Mouse (Mus musculus) yolk sac, embryonic 10.5 days (tissue): Measurements from ENCODE around the gene Olfr573-ps1.

ENCODE experiments used
- DNase-seq: peaks from one replicate; pipeline ENCODE4 v3.0.0-alpha.2; 2017; ENCODE audit warnings: low spot score

The Olfr573-ps1 gene

GRCm38 (mm10) chr7:102942475-102942874, at the start of gene Olfr573-ps1:
TSS of gene Olfr573-ps1 (minus strand) at chr7:102942575.
- DNase-seq, result no peak

GRCm38 (mm10) chr7:102989224-102989623, 46.8 kb upstream of the Olfr573-ps1 start, which contains the start of gene Olfr578:
TSS of gene Olfr578 (minus strand) at chr7:102989324.
- no peak for DNase-seq

- DNase-seq, result no peak
These were observed 33.5 kb upstream of the Olfr573-ps1 start, which contains the start of gene Olfr577 for GRCm38 (mm10) chr7:102975843-102976242. TSS of gene Olfr577 (minus strand) at chr7:102975943.

- DNase-seq, result no peak
These were observed 32.0 kb upstream of the Olfr573-ps1 start for GRCm38 (mm10) chr7:102974399-102974798.

GRCm38 (mm10) chr7:102962360-102962759, 20.0 kb upstream of the Olfr573-ps1 start, which contains the start of gene Olfr576:
TSS of gene Olfr576 (plus strand) at chr7:102962660.
- DNase-seq, result no peak

- no peak for DNase-seq
These were observed 16.2 kb upstream of the Olfr573-ps1 start, which contains the start of gene Olfr575 for GRCm38 (mm10) chr7:102958593-102958992. TSS of gene Olfr575 (minus strand) at chr7:102958775.

- DNase-seq, result no peak
These were observed 15.8 kb upstream of the Olfr573-ps1 start for GRCm38 (mm10) chr7:102958137-102958536.

- DNase-seq, result no peak
These were observed 8.4 kb upstream of the Olfr573-ps1 start for GRCm38 (mm10) chr7:102950732-102951131.

GRCm38 (mm10) chr7:102948167-102948566, 5.8 kb upstream of the Olfr573-ps1 start, which contains the start of gene Olfr574:
TSS of gene Olfr574 (plus strand) at chr7:102948467.
- no peak for DNase-seq

- no peak for DNase-seq
These were observed 1.0 kb upstream of the Olfr573-ps1 start for GRCm38 (mm10) chr7:102943417-102943816.

GRCm38 (mm10) chr7:102927105-102927504, 15.3 kb downstream of the Olfr573-ps1 start:
- no peak for DNase-seq

GRCm38 (mm10) chr7:102924109-102924508, 18.3 kb downstream of the Olfr573-ps1 start, which contains the start of gene Olfr572:
TSS of gene Olfr572 (plus strand) at chr7:102924409.
- no peak for DNase-seq

GRCm38 (mm10) chr7:102919632-102920031, 22.7 kb downstream of the Olfr573-ps1 start:
- peak; percentile 36 for DNase-seq

GRCm38 (mm10) chr7:102917032-102917875, 25.1 kb downstream of the Olfr573-ps1 start, which contains the start of gene Olfr571:
TSS of gene Olfr571 (minus strand) at chr7:102917536.
- DNase-seq, result no peak

GRCm38 (mm10) chr7:102916405-102916804, 26.0 kb downstream of the Olfr573-ps1 start:
- DNase-seq, result no peak

- DNase-seq, result no peak
These were observed 27.1 kb downstream of the Olfr573-ps1 start for GRCm38 (mm10) chr7:102915261-102915660.
